Mouse (Mus musculus): Measurements from ENCODE around the gene Atp6v1d.

- TF ChIP-seq CTCF (IDR thresholded peaks at IDR 0.05; ENCODE audit: low read depth) = no peak
- no peak for TF ChIP-seq EP300 (optimal IDR thresholded peaks at IDR 0.05)
Observed at GRCm38 (mm10) chr12:78862254-78862730, 854 bp upstream of the Atp6v1d start.
